Mouse (Mus musculus): ENCODE measurements around the gene Zfp839.

- TF ChIP-seq CTCF (IDR thresholded peaks at IDR 0.05 in 2 of 3, conservative IDR thresholded peaks at IDR 0.05 in 1 of 3; ENCODE audit: control insufficient read depth in 1 of 3, insufficient read depth in 1 of 3, low read depth in 2 of 3, low read length in 3 of 3, poor library complexity in 1 of 3, severe bottlenecking in 1 of 3) = no peak
- TF ChIP-seq POLR2A (IDR thresholded peaks at IDR 0.05; ENCODE audit: control insufficient read depth in 1 of 2, insufficient read depth in 1 of 2, low read depth in 1 of 2, low read length in 2 of 2, poor library complexity in 1 of 2) = no peak
- TF ChIP-seq ELF1 (IDR thresholded peaks at IDR 0.05; ENCODE audit: low read depth, low read length) = no peak
- no peak for TF ChIP-seq POLR2AphosphoS2 (IDR thresholded peaks at IDR 0.05; ENCODE audit: low read length)
- no peak for TF ChIP-seq GATA1 (IDR thresholded peaks at IDR 0.05; ENCODE audit: low read depth, low read length)
- no peak for TF ChIP-seq USF1 (IDR thresholded peaks at IDR 0.05; ENCODE audit: low read depth, low read length)
- no peak for TF ChIP-seq RAD21 (IDR thresholded peaks at IDR 0.05; ENCODE audit: low read depth, low read length)
- no peak for TF ChIP-seq ZNF384 (IDR thresholded peaks at IDR 0.05; ENCODE audit: low read depth, low read length)
Measured at GRCm38 (mm10) chr12:110915761-110916160, 65.7 kb downstream of the Zfp839 start.
